In genomic region chr8:70468733-70469132, GRCm38 (mm10) we compare ENCODE assay signal across 19 mouse cellular contexts. TPM values are rescaled to one million over a fixed set of nuclear protein-coding genes. Genes with fewer than 3 reads are reported as not detected.
A peak's percentile ranks its signal among the peaks of the same experiment; 100 is the strongest.
DNase-seq lines count a peak whose midpoint lies in the region; ATAC-seq and TF ChIP-seq lines count a peak whose summit lies in the region.
"Had no signal": no experiment of that assay in that cellular context is flagged by ENCODE, and none has a peak within 500 bp of the region (broad histone marks: within the 10 kb centered on the region; RNA-seq: fewer than 3 reads in every experiment).

No protein-coding gene starts in this region.

- intact Hi-C loops in heart, postnatal 36 days (cut with DNase I) = no loop called here

- WGBS in heart, embryonic 11.5 days (ENCODE audit: insufficient replicate concordance) = 91% methylated on average over 4 of the region's 4 CpGs
- 82% methylated on average over 4 of the region's 4 CpGs for WGBS in liver, postnatal 0 days (ENCODE audit: insufficient replicate concordance)
- 81% methylated on average over 4 of the region's 4 CpGs for WGBS in liver, embryonic 12.5 days (ENCODE audit: insufficient replicate concordance)
- WGBS in hindbrain, embryonic 15.5 days = 98% methylated on average over 4 of the region's 4 CpGs
- WGBS in forebrain, postnatal 0 days = 90% methylated on average over 4 of the region's 4 CpGs

- no peak overlapping the region for H3K4me3 ChIP-seq in heart, embryonic 11.5 days (ENCODE audit: low read depth, low read length)
- no peak overlapping the region for H3K4me3 ChIP-seq in liver, postnatal 0 days (ENCODE audit: low read depth, low read length)
- H3K4me3 ChIP-seq in liver, embryonic 12.5 days = no peak overlapping the region
- no peak overlapping the region for H3K4me3 ChIP-seq in brown adipose tissue, adult 24 weeks (ENCODE audit: insufficient read depth, low read depth, low read length)
- H3K4me3 ChIP-seq in hindbrain, embryonic 15.5 days = no peak overlapping the region
- no peak overlapping the region for H3K4me3 ChIP-seq in forebrain, postnatal 0 days (ENCODE audit: low read depth, low read length)
- H3K4me3 ChIP-seq: limb, embryonic 13.5 days; stomach, embryonic 15.5 days had no signal

- DNase-seq in heart, postnatal 36 days = no peak
- DNase-seq in liver, postnatal 0 days = no peak
- no peak for DNase-seq in forebrain, postnatal 0 days
- DNase-seq: adrenal gland, postnatal 10 days; cerebellum, adult 18-20 months; heart, postnatal 4 days; kidney, adult 2 months; kidney, postnatal 14 days; spleen, adult 18-20 months; thymus, adult 2 months had no signal

- peaks cover 42% of the 10 kb centered on the region for H3K4me1 ChIP-seq in heart, embryonic 11.5 days (ENCODE audit: control insufficient read depth, insufficient read depth, low read length)
- H3K4me1 ChIP-seq in liver, postnatal 0 days (ENCODE audit: insufficient read depth) = peaks cover 29% of the 10 kb centered on the region
- H3K4me1 ChIP-seq in liver, embryonic 12.5 days = peaks cover 45% of the 10 kb centered on the region
- H3K4me1 ChIP-seq in brown adipose tissue, adult 24 weeks (ENCODE audit: control insufficient read depth, insufficient read depth, insufficient read length, low read length) = peaks cover 39% of the 10 kb centered on the region
- peaks cover 17% of the 10 kb centered on the region for H3K4me1 ChIP-seq in hindbrain, embryonic 15.5 days (replicated peaks)
- no peaks in the 10 kb centered on the region for H3K4me1 ChIP-seq in forebrain, postnatal 0 days (ENCODE audit: insufficient read depth)

- no peak for ATAC-seq in heart, embryonic 11.5 days (replicated peaks; ENCODE audit: insufficient number of reproducible peaks, low FRiP score, low TSS enrichment)
- ATAC-seq in liver, postnatal 0 days = no peak
- ATAC-seq in liver, embryonic 12.5 days = no peak
- ATAC-seq in hindbrain, embryonic 15.5 days (ENCODE audit: low FRiP score, low read depth) = no peak
- no peak for ATAC-seq in forebrain, postnatal 0 days
- ATAC-seq: forebrain, embryonic 16.5 days; midbrain, embryonic 16.5 days had no signal

- no peak for TF ChIP-seq EP300 in liver, postnatal 0 days (IDR thresholded peaks at IDR 0.05; ENCODE audit: low read depth)

- no peaks in the 10 kb centered on the region for H3K27me3 ChIP-seq in heart, embryonic 11.5 days (ENCODE audit: control insufficient read depth, insufficient read depth, low read length)
- no peaks in the 10 kb centered on the region for H3K27me3 ChIP-seq in liver, postnatal 0 days (ENCODE audit: insufficient read depth, low read length)
- H3K27me3 ChIP-seq in liver, embryonic 12.5 days (replicated peaks) = no peaks in the 10 kb centered on the region; the same call in 1 of the 2 replicates
- no peaks in the 10 kb centered on the region for H3K27me3 ChIP-seq in hindbrain, embryonic 15.5 days
- no peaks in the 10 kb centered on the region for H3K27me3 ChIP-seq in forebrain, postnatal 0 days (ENCODE audit: insufficient read depth, low read length)
- H3K27me3 ChIP-seq: limb, embryonic 13.5 days; stomach, embryonic 15.5 days had no signal

- H3K27ac ChIP-seq in heart, embryonic 11.5 days (ENCODE audit: low read depth, low read length) = peak overlapping the region; percentile 25; the same call in 1 of the 2 replicates
- H3K27ac ChIP-seq in liver, postnatal 0 days (ENCODE audit: low read depth) = peak overlapping the region; percentile 2; the same call in 1 of the 2 replicates
- H3K27ac ChIP-seq in liver, embryonic 12.5 days = no peak overlapping the region
- H3K27ac ChIP-seq in brown adipose tissue, adult 24 weeks (replicated peaks; ENCODE audit: low read depth, low read length) = 0 out of 2 replicates have a peak overlapping the region, but pooled peaks have one; percentile 0
- 0 out of 2 replicates have a peak overlapping the region, but pooled peaks have one; percentile 33 for H3K27ac ChIP-seq in hindbrain, embryonic 15.5 days (replicated peaks)
- no peak overlapping the region for H3K27ac ChIP-seq in forebrain, postnatal 0 days (ENCODE audit: low read depth, low read length)
- H3K27ac ChIP-seq: limb, embryonic 13.5 days; stomach, embryonic 15.5 days had no signal

- H3K9me3 ChIP-seq in heart, embryonic 11.5 days (replicated peaks; ENCODE audit: control insufficient read depth, low read length) = no peaks in the 10 kb centered on the region
- H3K9me3 ChIP-seq in liver, postnatal 0 days (ENCODE audit: low read length) = no peaks in the 10 kb centered on the region
- no peaks in the 10 kb centered on the region for H3K9me3 ChIP-seq in liver, embryonic 12.5 days (replicated peaks)
- H3K9me3 ChIP-seq in hindbrain, embryonic 15.5 days = no peaks in the 10 kb centered on the region
- no peaks in the 10 kb centered on the region for H3K9me3 ChIP-seq in forebrain, postnatal 0 days (ENCODE audit: low read length)
- H3K9me3 ChIP-seq: limb, embryonic 13.5 days; stomach, embryonic 15.5 days had no signal

- H3K9ac ChIP-seq in heart, embryonic 11.5 days (ENCODE audit: low read depth, low read length) = no peak overlapping the region
- no peak overlapping the region; the same call in 1 of the 2 replicates for H3K9ac ChIP-seq in liver, postnatal 0 days (replicated peaks)
- H3K9ac ChIP-seq in liver, embryonic 12.5 days = no peak overlapping the region
- no peak overlapping the region for H3K9ac ChIP-seq in hindbrain, embryonic 15.5 days
- no peak overlapping the region for H3K9ac ChIP-seq in forebrain, postnatal 0 days
- H3K9ac ChIP-seq: limb, embryonic 13.5 days; stomach, embryonic 15.5 days had no signal

- no peak for TF ChIP-seq CTCF in liver, postnatal 0 days (IDR thresholded peaks at IDR 0.05; ENCODE audit: low read depth)
- TF ChIP-seq CTCF in forebrain, postnatal 0 days (IDR thresholded peaks at IDR 0.05; ENCODE audit: low read depth) = no peak

- peak overlapping the region; percentile 6; the same call in 1 of the 2 replicates for H3K4me2 ChIP-seq in heart, embryonic 11.5 days
- H3K4me2 ChIP-seq in liver, postnatal 0 days (ENCODE audit: low read depth, low read length) = no peak overlapping the region
- no peak overlapping the region for H3K4me2 ChIP-seq in liver, embryonic 12.5 days
- no peak overlapping the region for H3K4me2 ChIP-seq in hindbrain, embryonic 15.5 days
- H3K4me2 ChIP-seq in forebrain, postnatal 0 days (ENCODE audit: low read depth) = no peak overlapping the region
- H3K4me2 ChIP-seq: limb, embryonic 13.5 days; stomach, embryonic 15.5 days had no signal

- no peaks in the 10 kb centered on the region for H3K36me3 ChIP-seq in heart, embryonic 11.5 days (ENCODE audit: control insufficient read depth, insufficient read depth, low read length)
- H3K36me3 ChIP-seq in liver, postnatal 0 days (replicated peaks; ENCODE audit: insufficient read depth, low read length) = no peaks in the 10 kb centered on the region
- H3K36me3 ChIP-seq in liver, embryonic 12.5 days = peaks cover 17% of the 10 kb centered on the region
- no peaks in the 10 kb centered on the region for H3K36me3 ChIP-seq in hindbrain, embryonic 15.5 days
- no peaks in the 10 kb centered on the region for H3K36me3 ChIP-seq in forebrain, postnatal 0 days (ENCODE audit: insufficient read depth)
- H3K36me3 ChIP-seq: stomach, embryonic 15.5 days had no signal

RNA-seq across cellular contexts. Expression of gene Klhl26, which starts 8.0 kb away (rescaled TPM):
- 9.2 and 10.1 TPM in 2 replicates for polyA plus RNA-seq in heart, embryonic 11.5 days (2014; fragmentation: Nextera tagmentation; extraction: Ambion mirVana)
- total RNA-seq in heart, postnatal 36 days (2021) = 1 to 10 TPM; 8.1 to 9.4 TPM
- 4.2 and 5.4 TPM in 2 replicates for polyA plus RNA-seq in liver, postnatal 0 days (2015; fragmentation: Nextera tagmentation; extraction: Ambion mirVana)
- polyA plus RNA-seq in liver, embryonic 12.5 days (2016; fragmentation: Nextera tagmentation; extraction: Ambion mirVana) = 9.4 and 9.5 TPM in 2 replicates
- polyA plus RNA-seq in brown adipose tissue, adult 24 weeks (2012; ENCODE audit: insufficient read depth, insufficient read length, missing spikeins) = 9.3 and 9.5 TPM in 2 replicates
- 29.5 and 33.6 TPM in 2 replicates for polyA plus RNA-seq in hindbrain, embryonic 15.5 days (2015; fragmentation: Nextera tagmentation; extraction: Ambion mirVana)
- 29.9 and 34.8 TPM in 2 replicates for total RNA-seq in forebrain, postnatal 0 days (2014; rRNA removed)
- polyA plus RNA-seq in forebrain, postnatal 0 days (2015; fragmentation: Nextera tagmentation; extraction: Ambion mirVana) = 30.8 and 35.3 TPM in 2 replicates

RNA-seq across cellular contexts. Expression of gene Tmem59l, which starts 18.4 kb away (rescaled TPM):
- 0.44 and 0.86 TPM in 2 replicates for polyA plus RNA-seq in heart, embryonic 11.5 days (2014; fragmentation: Nextera tagmentation; extraction: Ambion mirVana)
- total RNA-seq in heart, postnatal 36 days (2021) = not detected
- not detected in 2 replicates for polyA plus RNA-seq in liver, postnatal 0 days (2015; fragmentation: Nextera tagmentation; extraction: Ambion mirVana)
- polyA plus RNA-seq in liver, embryonic 12.5 days (2016; fragmentation: Nextera tagmentation; extraction: Ambion mirVana) = 0.18 and 0.37 TPM in 2 replicates
- polyA plus RNA-seq in brown adipose tissue, adult 24 weeks (2012; ENCODE audit: insufficient read depth, insufficient read length, missing spikeins) = not detected in 2 replicates
- polyA plus RNA-seq in hindbrain, embryonic 15.5 days (2015; fragmentation: Nextera tagmentation; extraction: Ambion mirVana) = 133 and 145 TPM in 2 replicates
- total RNA-seq in forebrain, postnatal 0 days (2014; rRNA removed) = 96.0 and 115 TPM in 2 replicates
- 147 and 150 TPM in 2 replicates for polyA plus RNA-seq in forebrain, postnatal 0 days (2015; fragmentation: Nextera tagmentation; extraction: Ambion mirVana)
- total RNA-seq: gastrocnemius, adult 8-10 months; heart, postnatal 4 days had no signal

RNA-seq across cellular contexts. Expression of gene Crlf1, which starts 24.2 kb away (rescaled TPM):
- 0.80 and 3.8 TPM in 2 replicates for polyA plus RNA-seq in heart, embryonic 11.5 days (2014; fragmentation: Nextera tagmentation; extraction: Ambion mirVana)
- under 1 TPM; 0.39 to 0.62 TPM for total RNA-seq in heart, postnatal 36 days (2021)
- 0.07 and 0.38 TPM in 2 replicates for polyA plus RNA-seq in liver, postnatal 0 days (2015; fragmentation: Nextera tagmentation; extraction: Ambion mirVana)
- polyA plus RNA-seq in liver, embryonic 12.5 days (2016; fragmentation: Nextera tagmentation; extraction: Ambion mirVana) = 3.9 and 4.0 TPM in 2 replicates
- 1.3 TPM in 1 of 2 replicates, not detected in the other for polyA plus RNA-seq in brown adipose tissue, adult 24 weeks (2012; ENCODE audit: insufficient read depth, insufficient read length, missing spikeins)
- polyA plus RNA-seq in hindbrain, embryonic 15.5 days (2015; fragmentation: Nextera tagmentation; extraction: Ambion mirVana) = 7.0 and 8.6 TPM in 2 replicates
- 6.5 and 20.9 TPM in 2 replicates for total RNA-seq in forebrain, postnatal 0 days (2014; rRNA removed)
- 24.6 and 34.5 TPM in 2 replicates for polyA plus RNA-seq in forebrain, postnatal 0 days (2015; fragmentation: Nextera tagmentation; extraction: Ambion mirVana)

RNA-seq across cellular contexts. Expression of gene Crtc1, which starts 29.4 kb away (rescaled TPM):
- 11.6 and 13.5 TPM in 2 replicates for polyA plus RNA-seq in heart, embryonic 11.5 days (2014; fragmentation: Nextera tagmentation; extraction: Ambion mirVana)
- 1 to 10 TPM; 8.2 to 9.8 TPM for total RNA-seq in heart, postnatal 36 days (2021)
- 2.6 and 2.7 TPM in 2 replicates for polyA plus RNA-seq in liver, postnatal 0 days (2015; fragmentation: Nextera tagmentation; extraction: Ambion mirVana)
- 6.6 and 6.9 TPM in 2 replicates for polyA plus RNA-seq in liver, embryonic 12.5 days (2016; fragmentation: Nextera tagmentation; extraction: Ambion mirVana)
- 3.0 and 4.5 TPM in 2 replicates for polyA plus RNA-seq in brown adipose tissue, adult 24 weeks (2012; ENCODE audit: insufficient read depth, insufficient read length, missing spikeins)
- polyA plus RNA-seq in hindbrain, embryonic 15.5 days (2015; fragmentation: Nextera tagmentation; extraction: Ambion mirVana) = 46.1 and 57.4 TPM in 2 replicates
- 41.2 and 51.7 TPM in 2 replicates for total RNA-seq in forebrain, postnatal 0 days (2014; rRNA removed)
- 43.8 and 52.9 TPM in 2 replicates for polyA plus RNA-seq in forebrain, postnatal 0 days (2015; fragmentation: Nextera tagmentation; extraction: Ambion mirVana)

RNA-seq across cellular contexts. Expression of gene Rex1bd, which starts 37.8 kb away (rescaled TPM):
- polyA plus RNA-seq in heart, embryonic 11.5 days (2014; fragmentation: Nextera tagmentation; extraction: Ambion mirVana) = 109 and 124 TPM in 2 replicates
- total RNA-seq in heart, postnatal 36 days (2021) = 100 to 1,000 TPM; 109 to 113 TPM
- 49.3 and 52.3 TPM in 2 replicates for polyA plus RNA-seq in liver, postnatal 0 days (2015; fragmentation: Nextera tagmentation; extraction: Ambion mirVana)
- polyA plus RNA-seq in liver, embryonic 12.5 days (2016; fragmentation: Nextera tagmentation; extraction: Ambion mirVana) = 85.6 and 86.6 TPM in 2 replicates
- polyA plus RNA-seq in brown adipose tissue, adult 24 weeks (2012; ENCODE audit: insufficient read depth, insufficient read length, missing spikeins) = 191 and 207 TPM in 2 replicates
- polyA plus RNA-seq in hindbrain, embryonic 15.5 days (2015; fragmentation: Nextera tagmentation; extraction: Ambion mirVana) = 161 and 177 TPM in 2 replicates
- 130 and 148 TPM in 2 replicates for total RNA-seq in forebrain, postnatal 0 days (2014; rRNA removed)
- polyA plus RNA-seq in forebrain, postnatal 0 days (2015; fragmentation: Nextera tagmentation; extraction: Ambion mirVana) = 200 and 247 TPM in 2 replicates

Comparison
In these comparisons a context has a peak if more than half of its experiments do, and no peak if none do; other contexts are left out.
1. H3K27ac ChIP-seq: peak in heart, embryonic 11.5 days (single experiment), liver, postnatal 0 days (single experiment), brown adipose tissue, adult 24 weeks (single experiment) and hindbrain, embryonic 15.5 days (single experiment); none in liver, embryonic 12.5 days (single experiment) and forebrain, postnatal 0 days (single experiment).
2. RNA of gene Tmem59l, which starts 18.4 kb away (polyA plus RNA-seq): 147 to 150 TPM in forebrain, postnatal 0 days and 133 to 145 TPM in hindbrain, embryonic 15.5 days; 0.44 to 0.86 TPM in heart, embryonic 11.5 days, 0.18 to 0.37 TPM in liver, embryonic 12.5 days, not detected in liver, postnatal 0 days and not detected in brown adipose tissue, adult 24 weeks; every median in the first group is over 10 times any median in the second.